Mouse (Mus musculus): ENCODE data around the gene Cks1b. TPM values are rescaled to one million over a fixed set of nuclear protein-coding genes. Genes with fewer than 3 reads are reported as not detected.

Gene Cks1b
- polyA plus RNA-seq, 1 experiment from 2014 or later: 252 TPM

- Histone ChIP-seq H3K27me3 (replicated peaks) (no peaks in the 10 kb centered on the region), H3K36me3 (no peaks in the 10 kb centered on the region), H3K4me2 (replicated peaks) (no peak overlapping the region), H3K27ac (no peak overlapping the region), H3K4me3 (no peak overlapping the region), H3K4me1 (no peaks in the 10 kb centered on the region), H3K9me3 (no peaks in the 10 kb centered on the region), H3K9ac (no peak overlapping the region)
- 71% methylated on average over 20 of the region's 20 CpGs for WGBS
- ATAC-seq (ENCODE audit: low FRiP score, low read depth): no peak
These were observed 52.4 kb downstream of the Cks1b start for GRCm38 (mm10) chr3:89365486-89366414.

Other genes with a start within 250 kb of the Cks1b start
- 109 and 110 TPM in 2 replicates for gene Scamp3, start 240.9 kb downstream of the Cks1b start, polyA plus RNA-seq (2016; fragmentation: Nextera tagmentation; extraction: Ambion mirVana)
- gene Fam189b, start 235.2 kb downstream of the Cks1b start, polyA plus RNA-seq (2016; fragmentation: Nextera tagmentation; extraction: Ambion mirVana): 34.1 and 42.5 TPM in 2 replicates
- 44.0 and 50.3 TPM in 2 replicates for gene Gba, start 215.5 kb downstream of the Cks1b start, polyA plus RNA-seq (2016; fragmentation: Nextera tagmentation; extraction: Ambion mirVana)
- 46.4 and 48.2 TPM in 2 replicates for gene Thbs3, start 203.2 kb downstream of the Cks1b start, polyA plus RNA-seq (2016; fragmentation: Nextera tagmentation; extraction: Ambion mirVana)
- 174 TPM in 2 replicates for gene Mtx1, start 191.3 kb downstream of the Cks1b start, polyA plus RNA-seq (2016; fragmentation: Nextera tagmentation; extraction: Ambion mirVana)
- 0.84 and 1.1 TPM in 2 replicates for gene Muc1, start 189.3 kb downstream of the Cks1b start, polyA plus RNA-seq (2016; fragmentation: Nextera tagmentation; extraction: Ambion mirVana)
- gene Krtcap2, start 172.4 kb downstream of the Cks1b start, polyA plus RNA-seq (2016; fragmentation: Nextera tagmentation; extraction: Ambion mirVana): 232 and 252 TPM in 2 replicates
- gene Trim46, start 172.1 kb downstream of the Cks1b start, polyA plus RNA-seq (2016; fragmentation: Nextera tagmentation; extraction: Ambion mirVana): 32.4 and 33.5 TPM in 2 replicates
- 76.4 and 83.4 TPM in 2 replicates for gene Dpm3, start 159.0 kb downstream of the Cks1b start, polyA plus RNA-seq (2016; fragmentation: Nextera tagmentation; extraction: Ambion mirVana)
- gene Slc50a1, start 147.8 kb downstream of the Cks1b start, polyA plus RNA-seq (2016; fragmentation: Nextera tagmentation; extraction: Ambion mirVana): 39.0 and 40.2 TPM in 2 replicates
- gene Efna1, start 137.2 kb downstream of the Cks1b start, polyA plus RNA-seq (2016; fragmentation: Nextera tagmentation; extraction: Ambion mirVana): 14.4 and 15.9 TPM in 2 replicates
- 51.3 and 54.7 TPM in 2 replicates for gene Efna3, start 95.4 kb downstream of the Cks1b start, polyA plus RNA-seq (2016; fragmentation: Nextera tagmentation; extraction: Ambion mirVana)
- 15.8 and 17.8 TPM in 2 replicates for gene Efna4, start 80.4 kb downstream of the Cks1b start, polyA plus RNA-seq (2016; fragmentation: Nextera tagmentation; extraction: Ambion mirVana)
- 37.1 and 40.4 TPM in 2 replicates for gene Adam15, start 68.4 kb downstream of the Cks1b start, polyA plus RNA-seq (2016; fragmentation: Nextera tagmentation; extraction: Ambion mirVana)
- 0.10 and 0.17 TPM in 2 replicates for gene Dcst2, start 56.4 kb downstream of the Cks1b start, polyA plus RNA-seq (2016; fragmentation: Nextera tagmentation; extraction: Ambion mirVana)
- gene Dcst1, start 53.1 kb downstream of the Cks1b start, polyA plus RNA-seq (2016; fragmentation: Nextera tagmentation; extraction: Ambion mirVana): 0.57 and 0.68 TPM in 2 replicates
- gene Zbtb7b, start 23.6 kb downstream of the Cks1b start, polyA plus RNA-seq (2016; fragmentation: Nextera tagmentation; extraction: Ambion mirVana): 0.70 and 0.71 TPM in 2 replicates
- gene Lenep, start 15.6 kb downstream of the Cks1b start, polyA plus RNA-seq (2016; fragmentation: Nextera tagmentation; extraction: Ambion mirVana): 0.37 and 0.46 TPM in 2 replicates
- 33.4 and 35.0 TPM in 2 replicates for gene Flad1, start 6.5 kb downstream of the Cks1b start, polyA plus RNA-seq (2016; fragmentation: Nextera tagmentation; extraction: Ambion mirVana)
- gene Shc1, start 60 bp upstream of the Cks1b start, polyA plus RNA-seq (2016; fragmentation: Nextera tagmentation; extraction: Ambion mirVana): 51.4 and 57.5 TPM in 2 replicates
- gene Pygo2, start 11.8 kb upstream of the Cks1b start, polyA plus RNA-seq (2016; fragmentation: Nextera tagmentation; extraction: Ambion mirVana): 55.9 and 57.3 TPM in 2 replicates
- gene Pbxip1, start 18.3 kb upstream of the Cks1b start, polyA plus RNA-seq (2016; fragmentation: Nextera tagmentation; extraction: Ambion mirVana): 15.5 and 16.8 TPM in 2 replicates
- 81.6 and 84.1 TPM in 2 replicates for gene Pmvk, start 36.2 kb upstream of the Cks1b start, polyA plus RNA-seq (2016; fragmentation: Nextera tagmentation; extraction: Ambion mirVana)
- gene Kcnn3, start 101.8 kb upstream of the Cks1b start, polyA plus RNA-seq (2016; fragmentation: Nextera tagmentation; extraction: Ambion mirVana): 2.7 and 3.4 TPM in 2 replicates

Data from neural tube, embryonic 12.5 days (tissue).